Mouse (Mus musculus) liver, adult 2 months (tissue): Measurements from ENCODE around the gene Gapdhs.

Experiments
- CTCF ChIP-seq: fragments of 200-500 bp; IDR thresholded peaks from 2 replicates; pipeline ENCODE4 v1.5.1; 2011; ENCODE audit warnings: low read depth, low read length, control low read depth
- POLR2A ChIP-seq: fragments of 200-500 bp; IDR thresholded peaks from 2 replicates; pipeline ENCODE4 v1.6.1; 2011; ENCODE audit warnings: low read length, control low read depth; ENCODE audit not compliant: insufficient read depth; ENCODE audit errors: extremely low read depth

- no peak for TF ChIP-seq POLR2A
- no peak for TF ChIP-seq CTCF
These were observed 6.5 kb upstream of the Gapdhs start for GRCm38 (mm10) chr7:30749824-30750606.
